Comparison of ENCODE assay signal across 9 mouse cellular contexts in genomic region chr7:80121083-80121482, GRCm38 (mm10). TPM values are rescaled to one million over a fixed set of nuclear protein-coding genes. Genes with fewer than 3 reads are reported as not detected.
DNase-seq lines count a peak whose midpoint lies in the region; ATAC-seq and TF ChIP-seq lines count a peak whose summit lies in the region.
"Had no signal": no experiment of that assay in that cellular context is flagged by ENCODE, and none has a peak within 500 bp of the region (broad histone marks: within the 10 kb centered on the region; RNA-seq: fewer than 3 reads in every experiment).

No protein-coding gene starts in this region.

- intact Hi-C loops in heart, adult 2 months (cut with DNase I): no loop called here
- intact Hi-C loops in heart, postnatal 36 days (cut with DNase I): no loop called here
- intact Hi-C loops in left cerebral cortex, postnatal 36 days (cut with DNase I): no loop called here

- H3K4me3 ChIP-seq in heart, adult 2 months: no peak overlapping the region
- H3K4me3 ChIP-seq in intestine, embryonic 15.5 days (replicated peaks): no peak overlapping the region
- no peak overlapping the region for H3K4me3 ChIP-seq in forebrain, embryonic 10.5 days

- H3K9ac ChIP-seq in heart, adult 2 months (ENCODE audit: low read depth, low read length): no peak overlapping the region
- no peak overlapping the region for H3K9ac ChIP-seq in intestine, embryonic 15.5 days

- no peak overlapping the region for H3K4me2 ChIP-seq in intestine, embryonic 15.5 days (replicated peaks)

- no peaks in the 10 kb centered on the region for H3K79me2 ChIP-seq in heart, adult 2 months (replicated peaks; ENCODE audit: control insufficient read depth, insufficient read depth, low read length)

- peak; percentile 86 for TF ChIP-seq EP300 in heart, adult 2 months (IDR thresholded peaks at IDR 0.05; ENCODE audit: insufficient read depth, low read depth, low read length)

- 41% methylated on average over 5 of the region's 5 CpGs for WGBS in heart, adult 2 months
- 48% methylated on average over 5 of the region's 5 CpGs for WGBS in intestine, embryonic 15.5 days
- WGBS in forebrain, embryonic 10.5 days: 85% methylated on average over 5 of the region's 5 CpGs

- H3K4me1 ChIP-seq in heart, adult 2 months (ENCODE audit: control insufficient read depth, insufficient read depth, low read length): peaks cover 4% of the 10 kb centered on the region; the same call in 1 of the 2 replicates
- H3K4me1 ChIP-seq in intestine, embryonic 15.5 days (replicated peaks): 0 out of 2 replicates have a peak, but pooled peaks cover 6% of the 10 kb centered on the region
- peaks cover 2% of the 10 kb centered on the region for H3K4me1 ChIP-seq in forebrain, embryonic 10.5 days

- TF ChIP-seq POLR2A in heart, adult 2 months (IDR thresholded peaks at IDR 0.05; ENCODE audit: insufficient read depth, low read depth, low read length): no peak
- TF ChIP-seq POLR2A in brain, embryonic 14.5 days (IDR thresholded peaks at IDR 0.05; ENCODE audit: borderline replicate concordance, extremely low read depth, insufficient read depth, insufficient read length, poor library complexity, severe bottlenecking): no peak

- no peaks in the 10 kb centered on the region for H3K9me3 ChIP-seq in intestine, embryonic 15.5 days
- H3K9me3 ChIP-seq in forebrain, embryonic 10.5 days: no peaks in the 10 kb centered on the region

- no peak for TF ChIP-seq CTCF in heart, adult 2 months (IDR thresholded peaks at IDR 0.05)
- no peak for TF ChIP-seq CTCF in brain, embryonic 14.5 days (IDR thresholded peaks at IDR 0.05; ENCODE audit: borderline replicate concordance, extremely low read depth, insufficient read depth, insufficient read length)

- ATAC-seq in intestine, embryonic 15.5 days: peak; percentile 34; the same call in 1 of the 2 replicates

- H3K27me3 ChIP-seq in heart, adult 2 months (ENCODE audit: control insufficient read depth, insufficient read depth, low read length): no peaks in the 10 kb centered on the region
- H3K27me3 ChIP-seq in intestine, embryonic 15.5 days (replicated peaks): no peaks in the 10 kb centered on the region
- no peaks in the 10 kb centered on the region for H3K27me3 ChIP-seq in forebrain, embryonic 10.5 days (ENCODE audit: poor library complexity, severe bottlenecking)

- H3K27ac ChIP-seq in heart, adult 2 months: peak overlapping the region; percentile 78
- H3K27ac ChIP-seq in intestine, embryonic 15.5 days: no peak overlapping the region
- no peak overlapping the region for H3K27ac ChIP-seq in forebrain, embryonic 10.5 days

- no peaks in the 10 kb centered on the region for H3K36me3 ChIP-seq in heart, adult 2 months (ENCODE audit: control insufficient read depth, insufficient read depth, low read length)
- H3K36me3 ChIP-seq in intestine, embryonic 15.5 days: no peaks in the 10 kb centered on the region
- no peaks in the 10 kb centered on the region for H3K36me3 ChIP-seq in forebrain, embryonic 10.5 days (replicated peaks)

- peak in 1 of 2 experiments; percentile 59 for DNase-seq in heart, adult 2 months
- no peak for DNase-seq in heart, postnatal 36 days
- DNase-seq in brain, embryonic 14.5 days (ENCODE audit: low read depth): peak; percentile 37
- peak; percentile 66 for DNase-seq in lung, postnatal 10 days
- no peak for DNase-seq in c-Kit-positive CD71-positive TER-119-positive erythroid progenitor cells, embryonic 14.5 days (ENCODE audit: low spot score)
- DNase-seq in forebrain, embryonic 10.5 days (ENCODE audit: extremely low spot score, low spot score): no peak
- no peak for DNase-seq in left cerebral cortex, postnatal 36 days (ENCODE audit: low spot score in 2 of 2)
- DNase-seq: cerebellum, adult 11 months had no signal

RNA-seq across cellular contexts. Expression of gene Idh2, which starts 5.9 kb away (rescaled TPM):
- total RNA-seq in heart, adult 2 months (2021): 1,000 to 10,000 TPM; 1,877 to 2,293 TPM
- polyA plus RNA-seq in heart, adult 2 months (2012; rRNA removed): 1,651 and 1,954 TPM in 2 replicates
- total RNA-seq in heart, postnatal 36 days (2021): 1,000 to 10,000 TPM; 1,714 to 2,029 TPM
- polyA plus RNA-seq in brain, embryonic 14.5 days (2012; rRNA removed): 230 and 297 TPM in 2 replicates
- polyA plus RNA-seq in intestine, embryonic 15.5 days (2015; fragmentation: Nextera tagmentation; extraction: Ambion mirVana): 520 and 568 TPM in 2 replicates
- 462 and 476 TPM in 2 replicates for polyA plus RNA-seq in forebrain, embryonic 10.5 days (2016; fragmentation: Nextera tagmentation; extraction: Ambion mirVana)
- 10 to 100 TPM; 52.2 to 55.6 TPM for total RNA-seq in left cerebral cortex, postnatal 36 days (2021)

Comparison
In these comparisons a context has a peak if more than half of its experiments do, and no peak if none do; other contexts are left out.
1. DNase-seq: peak in brain, embryonic 14.5 days (single experiment) and lung, postnatal 10 days (single experiment); none in heart, postnatal 36 days (0 of 2), c-Kit-positive CD71-positive TER-119-positive erythroid progenitor cells, embryonic 14.5 days (single experiment), forebrain, embryonic 10.5 days (single experiment) and left cerebral cortex, postnatal 36 days (0 of 2).